Mouse (Mus musculus) frontal cortex, adult (tissue): ENCODE measurements around the gene Akap11.

ENCODE experiments used
- ATAC-seq: cut with Nextera tagmentation; 2 replicates; pipeline ENCODE4 v1.9.2; 2017; ENCODE audit warnings: mild to moderate bottlenecking, moderate library complexity, mixed read lengths; ENCODE audit not compliant: low TSS enrichment

The Akap11 gene

GRCm38 (mm10) chr14:78448017-78448416 is 88.6 kb downstream of the Akap11 start:
- ATAC-seq, result no peak

DNA sequence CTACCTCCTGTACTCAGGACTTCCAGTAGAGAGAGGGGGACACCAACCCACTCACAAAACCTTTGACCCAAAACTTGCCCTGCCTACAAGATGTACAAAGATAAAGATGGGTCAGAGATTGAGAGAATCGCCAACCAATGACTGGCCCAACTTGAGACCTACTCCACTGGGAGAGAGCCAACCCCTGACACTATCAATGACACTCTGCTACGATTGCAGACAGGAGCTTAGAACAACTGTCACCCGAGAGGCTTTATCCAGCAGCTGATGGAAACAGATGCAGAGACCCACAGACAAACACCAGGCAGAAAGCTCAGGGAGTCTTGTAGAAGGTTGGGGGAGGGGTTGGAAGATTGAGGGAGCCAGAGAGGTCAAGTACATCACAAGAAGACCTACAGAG is 89.1 kb downstream of the Akap11 start:
- no peak for ATAC-seq
